In the genomic region with DNA sequence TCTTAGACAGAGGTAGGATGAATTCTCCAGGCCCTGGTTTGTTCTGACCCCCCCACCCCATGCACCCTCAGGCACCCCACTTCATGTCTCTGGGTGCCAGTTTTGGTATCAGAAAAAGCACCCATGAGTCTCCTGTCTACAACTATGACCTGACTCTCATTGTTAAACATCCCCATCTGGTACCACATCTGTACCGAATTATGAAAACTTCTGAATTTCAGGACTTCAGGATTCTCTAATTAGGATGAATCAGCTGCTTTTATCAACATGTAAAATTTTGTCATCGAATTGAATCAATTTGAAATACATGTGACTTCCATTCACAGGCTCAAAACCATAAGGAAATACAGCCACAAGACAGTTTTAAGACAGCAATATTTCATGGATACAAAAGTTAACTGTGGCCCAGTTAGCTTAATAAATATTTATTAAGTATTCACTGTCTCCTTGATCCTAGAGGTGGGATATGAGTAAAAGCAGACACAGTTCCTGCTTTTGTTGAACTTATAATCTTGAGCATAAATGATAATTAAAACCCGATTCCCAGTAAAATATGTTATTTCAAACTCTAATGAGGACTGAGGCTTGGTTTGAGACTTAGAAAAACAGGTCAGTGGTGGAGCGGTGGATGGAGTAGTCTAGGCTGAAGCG, we compare ENCODE assay signal across 20 mouse cellular contexts.
DNase-seq lines count a peak whose midpoint lies in the region; ATAC-seq and TF ChIP-seq lines count a peak whose summit lies in the region.
"Had no signal": no experiment of that assay in that cellular context is flagged by ENCODE, and none has a peak within 500 bp of the region (broad histone marks: within the 10 kb centered on the region; RNA-seq: fewer than 3 reads in every experiment).

No protein-coding gene starts in this region.

- 0 out of 2 replicates have a peak, but pooled peaks cover 2% of the 10 kb centered on the region for H3K4me1 ChIP-seq in kidney, embryonic 15.5 days
- H3K4me1 ChIP-seq in embryonic facial prominence, embryonic 11.5 days (ENCODE audit: control insufficient read depth, insufficient read depth, low read length): no peaks in the 10 kb centered on the region
- 0 out of 2 replicates have a peak, but pooled peaks cover 3% of the 10 kb centered on the region for H3K4me1 ChIP-seq in limb, embryonic 11.5 days (ENCODE audit: control insufficient read depth, insufficient read depth, low read length)
- H3K4me1 ChIP-seq in cerebellum, adult 2 months (ENCODE audit: control insufficient read depth, insufficient read depth, low read length): no peaks in the 10 kb centered on the region
- H3K4me1 ChIP-seq: forebrain, embryonic 10.5 days; heart, embryonic 12.5 days; hindbrain, embryonic 15.5 days had no signal

- no peak overlapping the region for H3K4me3 ChIP-seq in kidney, embryonic 15.5 days (replicated peaks)
- no peak overlapping the region for H3K4me3 ChIP-seq in embryonic facial prominence, embryonic 11.5 days (ENCODE audit: low read depth, low read length)
- H3K4me3 ChIP-seq in limb, embryonic 11.5 days (ENCODE audit: low read depth, low read length): no peak overlapping the region
- H3K4me3 ChIP-seq in cerebellum, adult 2 months (replicated peaks; ENCODE audit: insufficient read depth, low read depth, low read length): no peak overlapping the region
- H3K4me3 ChIP-seq: forebrain, embryonic 10.5 days; heart, adult 2 months; heart, embryonic 12.5 days; hindbrain, embryonic 10.5 days; hindbrain, embryonic 15.5 days had no signal

- H3K9ac ChIP-seq in kidney, embryonic 15.5 days: no peak overlapping the region
- no peak overlapping the region for H3K9ac ChIP-seq in embryonic facial prominence, embryonic 11.5 days (replicated peaks; ENCODE audit: low read length)
- H3K9ac ChIP-seq in limb, embryonic 11.5 days (ENCODE audit: low read length): no peak overlapping the region
- H3K9ac ChIP-seq: heart, embryonic 12.5 days; hindbrain, embryonic 15.5 days had no signal

- TF ChIP-seq CTCF in cerebellum, adult 2 months (IDR thresholded peaks at IDR 0.05; ENCODE audit: borderline replicate concordance, insufficient read depth, low read depth, low read length): no peak

- H3K4me2 ChIP-seq in kidney, embryonic 15.5 days: no peak overlapping the region
- H3K4me2 ChIP-seq in embryonic facial prominence, embryonic 11.5 days (ENCODE audit: low read depth, low read length): no peak overlapping the region
- no peak overlapping the region for H3K4me2 ChIP-seq in limb, embryonic 11.5 days (ENCODE audit: low read depth, severe bottlenecking)
- H3K4me2 ChIP-seq: heart, embryonic 12.5 days; hindbrain, embryonic 15.5 days had no signal

- no peak for TF ChIP-seq POLR2A in cerebellum, adult 2 months (IDR thresholded peaks at IDR 0.05; ENCODE audit: borderline replicate concordance, insufficient read depth, low read length)

- no peaks in the 10 kb centered on the region for H3K36me3 ChIP-seq in kidney, embryonic 15.5 days
- H3K36me3 ChIP-seq in embryonic facial prominence, embryonic 11.5 days (replicated peaks; ENCODE audit: control insufficient read depth, insufficient read depth, low read depth, low read length): no peaks in the 10 kb centered on the region
- no peaks in the 10 kb centered on the region for H3K36me3 ChIP-seq in limb, embryonic 11.5 days (ENCODE audit: control insufficient read depth, insufficient read depth, low read length)
- H3K36me3 ChIP-seq: forebrain, embryonic 10.5 days; heart, embryonic 12.5 days; hindbrain, embryonic 10.5 days; hindbrain, embryonic 15.5 days had no signal

- WGBS in kidney, embryonic 15.5 days: 53% methylated on average over 5 of the region's 5 CpGs
- 74% methylated on average over 5 of the region's 5 CpGs for WGBS in embryonic facial prominence, embryonic 11.5 days
- 40% methylated on average over 5 of the region's 5 CpGs for WGBS in limb, embryonic 11.5 days
- WGBS in cerebellum, adult 2 months: 93% methylated on average over 5 of the region's 5 CpGs

- no peak for DNase-seq in kidney, postnatal 10 days
- peak; percentile 61 for DNase-seq in embryonic facial prominence, embryonic 11.5 days (ENCODE audit: low spot score)
- DNase-seq in limb, embryonic 11.5 days (ENCODE audit: low spot score): peak; percentile 31
- peak; percentile 12 for DNase-seq in mesoderm, embryonic 11.5 days (ENCODE audit: low read depth, low spot score)
- DNase-seq in cerebellum, adult 2 months: no peak
- no peak for DNase-seq in gastrocnemius, adult 18-20 months (ENCODE audit: low spot score)
- DNase-seq: adrenal gland, adult 2 months; adrenal gland, postnatal 25 days; cerebellum, adult 18-20 months; cerebellum, postnatal 10 days; gastrocnemius, postnatal 10 days; heart, adult 2 months had no signal

- H3K27ac ChIP-seq in kidney, embryonic 15.5 days: peak overlapping the region; percentile 18; the same call in 1 of the 2 replicates
- H3K27ac ChIP-seq in embryonic facial prominence, embryonic 11.5 days (replicated peaks; ENCODE audit: low read depth, low read length): no peak overlapping the region
- no peak overlapping the region for H3K27ac ChIP-seq in limb, embryonic 11.5 days (replicated peaks; ENCODE audit: low read depth, low read length)
- H3K27ac ChIP-seq in cerebellum, adult 2 months (ENCODE audit: insufficient read depth, low read length): no peak overlapping the region
- H3K27ac ChIP-seq: forebrain, embryonic 10.5 days; heart, adult 2 months; hindbrain, embryonic 10.5 days; hindbrain, embryonic 15.5 days had no signal

- H3K9me3 ChIP-seq in kidney, embryonic 15.5 days (replicated peaks): no peaks in the 10 kb centered on the region
- H3K9me3 ChIP-seq in embryonic facial prominence, embryonic 11.5 days (replicated peaks; ENCODE audit: control insufficient read depth, low read length): no peaks in the 10 kb centered on the region
- H3K9me3 ChIP-seq in limb, embryonic 11.5 days (ENCODE audit: control insufficient read depth, low read length): no peaks in the 10 kb centered on the region
- H3K9me3 ChIP-seq: forebrain, embryonic 10.5 days; hindbrain, embryonic 10.5 days; hindbrain, embryonic 15.5 days had no signal

- no peak for ATAC-seq in kidney, embryonic 15.5 days (replicated peaks; ENCODE audit: low FRiP score)
- ATAC-seq in embryonic facial prominence, embryonic 11.5 days (replicated peaks; ENCODE audit: insufficient number of reproducible peaks, low FRiP score, low TSS enrichment, low read depth): no peak
- ATAC-seq in limb, embryonic 11.5 days (ENCODE audit: insufficient number of reproducible peaks, low FRiP score, low TSS enrichment, low read depth): 0 out of 2 replicates have a peak, but pooled peaks have one; percentile 58
- ATAC-seq: forebrain, embryonic 14.5 days; inflammation-experienced regulatory T-cells, adult 6 months had no signal

- no peaks in the 10 kb centered on the region for H3K27me3 ChIP-seq in kidney, embryonic 15.5 days
- no peaks in the 10 kb centered on the region for H3K27me3 ChIP-seq in embryonic facial prominence, embryonic 11.5 days (ENCODE audit: control insufficient read depth, insufficient read depth, low read length)
- H3K27me3 ChIP-seq in limb, embryonic 11.5 days (ENCODE audit: control insufficient read depth, insufficient read depth, low read length): no peaks in the 10 kb centered on the region
- no peaks in the 10 kb centered on the region for H3K27me3 ChIP-seq in cerebellum, adult 2 months (ENCODE audit: control insufficient read depth, insufficient read depth, low read length)
- H3K27me3 ChIP-seq: CH12.LX; heart, embryonic 12.5 days; hindbrain, embryonic 15.5 days had no signal

Comparison
In these comparisons a context has a peak if more than half of its experiments do, and no peak if none do; other contexts are left out.
1. DNase-seq: peak in embryonic facial prominence, embryonic 11.5 days (single experiment), limb, embryonic 11.5 days (single experiment) and mesoderm, embryonic 11.5 days (single experiment); none in kidney, postnatal 10 days (single experiment), cerebellum, adult 2 months (0 of 2) and gastrocnemius, adult 18-20 months (single experiment).